Mouse (Mus musculus): Measurements from ENCODE around the gene Slc30a7. TPM values are rescaled to one million over a fixed set of nuclear protein-coding genes. Genes with fewer than 3 reads are reported as not detected.

Gene Slc30a7
- total and polyA plus RNA-seq, 3 experiments = 15.0 to 38.9 (median 25.3) TPM

DNA sequence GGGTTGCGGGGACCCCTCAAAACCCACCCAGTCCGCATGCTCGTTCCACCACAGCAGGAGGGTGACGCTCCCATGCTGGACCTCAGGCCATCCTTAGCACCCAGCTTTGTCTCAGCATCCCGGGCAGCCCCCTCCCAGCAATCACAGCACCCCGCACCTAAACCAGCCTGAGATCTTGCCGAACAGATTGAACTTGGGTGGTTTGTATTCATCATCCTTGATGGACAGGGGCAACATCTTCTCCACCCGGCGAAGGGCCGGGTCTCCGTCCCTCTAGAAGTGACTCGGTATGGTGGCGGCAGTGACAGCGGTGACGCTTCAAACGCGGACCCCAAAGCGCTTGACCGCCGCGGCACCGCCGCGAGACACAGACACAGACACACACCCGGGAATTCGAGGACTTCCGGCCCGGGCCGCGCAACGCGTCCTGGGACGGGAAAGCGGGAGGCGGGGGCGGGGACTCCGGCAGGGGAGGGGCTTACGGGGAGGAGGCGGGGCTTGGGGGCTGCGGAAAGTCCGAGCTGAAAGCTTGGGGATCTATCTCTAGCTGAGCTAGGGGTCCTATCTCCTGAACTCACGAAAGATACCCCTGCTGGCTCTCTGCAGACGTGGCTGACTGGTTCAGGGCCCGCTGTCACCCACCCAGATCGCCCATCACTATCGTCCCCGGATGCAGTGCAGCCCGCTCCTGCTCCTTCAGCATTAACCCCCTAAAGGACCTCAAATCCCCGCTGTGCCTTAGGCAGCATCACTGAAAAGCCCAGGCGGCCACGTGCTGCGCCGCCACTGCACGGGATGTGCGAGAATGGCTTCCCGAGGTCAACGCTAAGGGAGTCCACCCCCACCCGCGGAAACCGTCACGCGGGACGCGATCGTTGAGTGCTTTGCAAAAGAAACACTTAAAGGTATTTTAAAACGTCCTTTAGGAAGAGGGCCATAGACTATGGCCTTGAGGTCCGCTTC, at the start of gene Slc30a7, which contains the start of gene Extl2 (continued):
- TF ChIP-seq BHLHE40 (IDR thresholded peaks at IDR 0.05; ENCODE audit: low read depth, low read length) = peak; percentile 87

DNA sequence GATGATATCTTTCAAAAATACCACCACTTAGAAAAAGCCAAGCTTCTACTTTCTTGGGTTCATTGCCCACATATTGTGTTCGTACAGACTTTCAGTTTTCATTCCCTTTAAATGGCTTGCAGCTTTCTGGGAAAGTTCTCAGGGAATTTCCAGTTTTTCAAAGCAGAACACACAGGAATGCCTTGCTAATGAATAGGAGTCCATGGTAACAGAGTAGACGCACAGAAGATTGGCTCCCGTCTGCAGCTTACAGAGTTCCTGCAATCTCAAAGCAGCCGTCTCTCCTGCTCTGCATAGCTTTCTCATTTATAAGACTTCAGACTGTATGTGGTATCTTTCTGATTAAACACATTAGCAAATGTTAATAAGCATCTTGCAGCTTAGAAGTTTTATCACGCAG, 39.8 kb upstream of the Slc30a7 start:
- H3K9me3 ChIP-seq (replicated peaks; ENCODE audit: low read length) = no peaks in the 10 kb centered on the region
- no peak overlapping the region for H3K4me2 ChIP-seq (ENCODE audit: insufficient read depth, low read depth, poor library complexity, severe bottlenecking)
- H3K9ac ChIP-seq (ENCODE audit: insufficient read depth, low read depth) = no peak overlapping the region
- H3K27me3 ChIP-seq (replicated peaks) = no peaks in the 10 kb centered on the region
- TF ChIP-seq USF1 (IDR thresholded peaks at IDR 0.05; ENCODE audit: low read depth, low read length) (no peak), ZKSCAN1 (IDR thresholded peaks at IDR 0.05; ENCODE audit: borderline replicate concordance, low read depth, low read length) (no peak), UBTF (IDR thresholded peaks at IDR 0.05; ENCODE audit: low read depth, low read length) (no peak), BHLHE40 (IDR thresholded peaks at IDR 0.05; ENCODE audit: low read depth, low read length) (no peak), CHD2 (IDR thresholded peaks at IDR 0.05; ENCODE audit: low read length) (no peak)
- H3K4me3 ChIP-seq (replicated peaks in 1 of 3; ENCODE audit: low read depth in 2 of 3, low read length in 2 of 3, poor library complexity in 1 of 3) = no peak overlapping the region
- DNase-seq (ENCODE audit: extremely low read depth) = no peak
- in situ Hi-C loops (cut with MboI; ENCODE audit: low pct_ligation_motif_present, low pct_unique_long_range_greater_than_20kb, low sequenced_read_pairs) (loop anchor here (25.0 kb wide), 1 partner anchor 265 kb away; no protein-coding TSS in a partner anchor), dilution Hi-C loops (cut with MboI; ENCODE audit: extremely low pct_ligation_motif_present, extremely low pct_unique_long_range_greater_than_20kb, low sequenced_read_pairs) (no loop called here)
- no peak overlapping the region for H3K27ac ChIP-seq (ENCODE audit: insufficient read depth, low read depth)
- H3K36me3 ChIP-seq (replicated peaks in 1 of 2; ENCODE audit: control insufficient read depth in 1 of 2, insufficient read depth in 1 of 2, low read length in 1 of 2) = no peaks in the 10 kb centered on the region
- no peaks in the 10 kb centered on the region for H3K79me2 ChIP-seq (replicated peaks; ENCODE audit: control insufficient read depth, extremely low read depth, insufficient read depth, poor library complexity, severe bottlenecking)
- no peaks in the 10 kb centered on the region for H3K4me1 ChIP-seq (ENCODE audit: control insufficient read depth in 1 of 2, insufficient read depth in 2 of 2)

DNA sequence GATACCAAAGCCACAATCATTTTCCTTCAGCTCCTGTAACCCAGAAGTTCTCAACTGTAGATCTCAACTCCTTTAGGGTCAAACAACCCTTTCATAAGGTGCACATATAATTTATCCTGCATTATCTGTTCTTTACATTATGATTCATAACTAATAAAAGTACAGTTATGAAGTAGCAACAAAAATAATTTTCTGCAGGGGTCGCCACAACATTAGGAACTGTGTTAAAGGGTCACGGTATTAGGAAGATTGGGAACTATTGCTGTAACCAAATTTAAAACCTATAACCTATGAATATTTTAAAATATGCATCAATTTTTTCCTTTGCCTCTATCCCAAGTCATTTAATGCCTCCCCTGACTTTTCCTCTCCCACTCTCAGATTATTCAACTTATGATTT, 38.8 kb upstream of the Slc30a7 start:
- dilution Hi-C loops (cut with MboI; ENCODE audit: extremely low pct_ligation_motif_present, extremely low pct_unique_long_range_greater_than_20kb, low sequenced_read_pairs) = no loop called here

DNA sequence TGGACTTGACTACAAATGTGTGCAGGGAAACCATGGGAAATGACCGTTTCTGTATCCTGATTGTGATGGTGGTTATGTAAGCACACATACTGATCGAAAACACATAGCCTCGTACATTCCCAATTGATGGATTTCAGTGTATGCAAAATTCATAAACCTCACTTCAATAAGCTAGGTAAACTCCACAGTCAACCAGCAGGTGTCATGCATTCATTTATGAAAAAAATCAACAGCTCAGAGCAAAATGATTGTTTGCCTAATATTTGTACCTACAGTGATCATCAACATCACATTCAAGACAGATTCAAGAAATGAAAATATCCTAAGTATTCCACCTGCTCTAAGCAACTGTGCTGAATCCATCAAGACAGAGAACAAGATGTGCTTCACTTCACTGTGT, 33.6 kb upstream of the Slc30a7 start:
- Histone ChIP-seq H3K27me3 (replicated peaks) (no peaks in the 10 kb centered on the region), H3K27ac (ENCODE audit: insufficient read depth, low read depth) (no peak overlapping the region), H3K9me3 (replicated peaks; ENCODE audit: low read length) (no peaks in the 10 kb centered on the region), H3K9ac (ENCODE audit: insufficient read depth, low read depth) (no peak overlapping the region), H3K4me3 (replicated peaks in 1 of 3; ENCODE audit: low read depth in 2 of 3, low read length in 2 of 3, poor library complexity in 1 of 3) (no peak overlapping the region), H3K36me3 (replicated peaks in 1 of 2; ENCODE audit: control insufficient read depth in 1 of 2, insufficient read depth in 1 of 2, low read length in 1 of 2) (no peaks in the 10 kb centered on the region), H3K4me2 (ENCODE audit: insufficient read depth, low read depth, poor library complexity, severe bottlenecking) (no peak overlapping the region), H3K79me2 (replicated peaks; ENCODE audit: control insufficient read depth, extremely low read depth, insufficient read depth, poor library complexity, severe bottlenecking) (no peaks in the 10 kb centered on the region), H3K4me1 (ENCODE audit: control insufficient read depth in 1 of 2, insufficient read depth in 2 of 2) (no peaks in the 10 kb centered on the region)
- dilution Hi-C loops (cut with MboI; ENCODE audit: extremely low pct_ligation_motif_present, extremely low pct_unique_long_range_greater_than_20kb, low sequenced_read_pairs) = no loop called here
- no peak for DNase-seq (ENCODE audit: extremely low read depth)
- in situ Hi-C loops (cut with MboI; ENCODE audit: low pct_ligation_motif_present, low pct_unique_long_range_greater_than_20kb, low sequenced_read_pairs) = loop anchor here (25.0 kb wide), 1 partner anchor 272 kb away; no protein-coding TSS in a partner anchor
- TF ChIP-seq CTCF (conservative IDR thresholded peaks at IDR 0.05 in 1 of 2, IDR thresholded peaks at IDR 0.05 in 1 of 2; ENCODE audit: low read depth in 2 of 2, low read length in 2 of 2) = peak in 1 of 2 experiments; percentile 59; a peak in 2 of 4 replicates
- no peak for TF ChIP-seq GABPA (IDR thresholded peaks at IDR 0.05; ENCODE audit: insufficient replicate concordance, low read depth, low read length)
- TF ChIP-seq MAX (IDR thresholded peaks at IDR 0.05; ENCODE audit: low read length) = no peak
- TF ChIP-seq SMC3 (IDR thresholded peaks at IDR 0.05; ENCODE audit: low read depth, low read length) = peak; percentile 62
- TF ChIP-seq NELFE (IDR thresholded peaks at IDR 0.05; ENCODE audit: low read depth, low read length) = no peak
- no peak for TF ChIP-seq JUN (IDR thresholded peaks at IDR 0.05; ENCODE audit: insufficient read depth, low read depth, low read length)
- no peak for TF ChIP-seq ELF1 (IDR thresholded peaks at IDR 0.05; ENCODE audit: low read depth, low read length)
- TF ChIP-seq MAFK (IDR thresholded peaks at IDR 0.05; ENCODE audit: insufficient replicate concordance, low read length) = no peak
- no peak for TF ChIP-seq JUND (conservative IDR thresholded peaks at IDR 0.05; ENCODE audit: low read depth, low read length)
- no peak for TF ChIP-seq E2F4 (IDR thresholded peaks at IDR 0.05; ENCODE audit: insufficient replicate concordance, low read depth, low read length)
- TF ChIP-seq POLR2AphosphoS2 (IDR thresholded peaks at IDR 0.05; ENCODE audit: low read depth, low read length) = no peak
- no peak for TF ChIP-seq KAT2A (IDR thresholded peaks at IDR 0.05; ENCODE audit: insufficient replicate concordance, low read length)
- TF ChIP-seq RAD21 (IDR thresholded peaks at IDR 0.05; ENCODE audit: low read depth, low read length) = peak; percentile 68
- TF ChIP-seq MXI1 (IDR thresholded peaks at IDR 0.05; ENCODE audit: low read depth, low read length) = no peak

More for the DNA sequence above, 38.8 kb upstream of the Slc30a7 start:
- H3K9ac ChIP-seq (ENCODE audit: insufficient read depth, low read depth) = no peak overlapping the region
- H3K36me3 ChIP-seq (replicated peaks in 1 of 2; ENCODE audit: control insufficient read depth in 1 of 2, insufficient read depth in 1 of 2, low read length in 1 of 2) = no peaks in the 10 kb centered on the region
- no peaks in the 10 kb centered on the region for H3K79me2 ChIP-seq (replicated peaks; ENCODE audit: control insufficient read depth, extremely low read depth, insufficient read depth, poor library complexity, severe bottlenecking)
- H3K4me1 ChIP-seq (ENCODE audit: control insufficient read depth in 1 of 2, insufficient read depth in 2 of 2) = no peaks in the 10 kb centered on the region
- TF ChIP-seq JUN (IDR thresholded peaks at IDR 0.05; ENCODE audit: insufficient read depth, low read depth, low read length) (no peak), NELFE (IDR thresholded peaks at IDR 0.05; ENCODE audit: low read depth, low read length) (no peak), CTCF (conservative IDR thresholded peaks at IDR 0.05 in 1 of 2, IDR thresholded peaks at IDR 0.05 in 1 of 2; ENCODE audit: low read depth in 2 of 2, low read length in 2 of 2) (peak in 1 of 2 experiments; percentile 43; a peak in 2 of 4 replicates), KAT2A (IDR thresholded peaks at IDR 0.05; ENCODE audit: insufficient replicate concordance, low read length) (no peak), SMC3 (IDR thresholded peaks at IDR 0.05; ENCODE audit: low read depth, low read length) (peak; percentile 30), ZNF384 (IDR thresholded peaks at IDR 0.05; ENCODE audit: low read depth, low read length) (no peak), RAD21 (IDR thresholded peaks at IDR 0.05; ENCODE audit: low read depth, low read length) (peak; percentile 54)
- H3K9me3 ChIP-seq (replicated peaks; ENCODE audit: low read length) = no peaks in the 10 kb centered on the region
- no peak for DNase-seq (ENCODE audit: extremely low read depth)
- H3K27ac ChIP-seq (ENCODE audit: insufficient read depth, low read depth) = no peak overlapping the region
- no peak overlapping the region for H3K4me2 ChIP-seq (ENCODE audit: insufficient read depth, low read depth, poor library complexity, severe bottlenecking)
- in situ Hi-C loops (cut with MboI; ENCODE audit: low pct_ligation_motif_present, low pct_unique_long_range_greater_than_20kb, low sequenced_read_pairs) = loop anchor here (25.0 kb wide), 1 partner anchor 266 kb away; no protein-coding TSS in a partner anchor
- H3K27me3 ChIP-seq (replicated peaks) = no peaks in the 10 kb centered on the region
- no peak overlapping the region for H3K4me3 ChIP-seq (replicated peaks in 1 of 3; ENCODE audit: low read depth in 2 of 3, low read length in 2 of 3, poor library complexity in 1 of 3)
